Mouse (Mus musculus): ENCODE measurements around the gene Unc5c. TPM values are rescaled to one million over a fixed set of nuclear protein-coding genes. Genes with fewer than 3 reads are reported as not detected.

Unc5c gene
- polyA plus RNA-seq, 1 experiment from 2014 or later, result not detected

DNA sequence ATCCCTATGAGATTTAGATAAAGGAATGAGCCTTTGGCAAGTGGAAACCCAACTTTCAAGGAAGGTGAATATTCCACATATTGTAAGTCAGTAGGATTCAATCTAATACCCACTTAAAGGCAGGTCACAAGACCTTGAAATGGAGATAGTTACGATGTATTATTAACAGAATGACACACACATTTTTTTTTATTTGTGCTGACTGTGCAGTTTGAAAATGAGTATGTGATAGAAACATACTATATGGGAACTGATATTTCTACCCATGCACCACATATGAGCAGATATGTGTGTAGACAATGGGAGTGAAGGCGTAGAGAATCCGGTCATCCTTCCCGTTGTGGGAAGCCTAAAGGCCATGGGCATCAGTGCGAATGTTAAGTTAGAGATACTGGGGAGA, 419.2 kb downstream of the Unc5c start:
- no peak overlapping the region for H3K4me3 ChIP-seq (ENCODE audit: inconsistent target)
- no peak overlapping the region for H3K27ac ChIP-seq
- H3K36me3 ChIP-seq (ENCODE audit: inconsistent target), result no peaks in the 10 kb centered on the region
- H3K79me2 ChIP-seq (ENCODE audit: inconsistent target), result no peaks in the 10 kb centered on the region
- 95% methylated on average over 5 of the region's 5 CpGs for WGBS (ENCODE audit: missing documents)

Data from macrophage (primary cell).